ENCODE assay signal across 8 mouse cellular contexts in the genomic region with DNA sequence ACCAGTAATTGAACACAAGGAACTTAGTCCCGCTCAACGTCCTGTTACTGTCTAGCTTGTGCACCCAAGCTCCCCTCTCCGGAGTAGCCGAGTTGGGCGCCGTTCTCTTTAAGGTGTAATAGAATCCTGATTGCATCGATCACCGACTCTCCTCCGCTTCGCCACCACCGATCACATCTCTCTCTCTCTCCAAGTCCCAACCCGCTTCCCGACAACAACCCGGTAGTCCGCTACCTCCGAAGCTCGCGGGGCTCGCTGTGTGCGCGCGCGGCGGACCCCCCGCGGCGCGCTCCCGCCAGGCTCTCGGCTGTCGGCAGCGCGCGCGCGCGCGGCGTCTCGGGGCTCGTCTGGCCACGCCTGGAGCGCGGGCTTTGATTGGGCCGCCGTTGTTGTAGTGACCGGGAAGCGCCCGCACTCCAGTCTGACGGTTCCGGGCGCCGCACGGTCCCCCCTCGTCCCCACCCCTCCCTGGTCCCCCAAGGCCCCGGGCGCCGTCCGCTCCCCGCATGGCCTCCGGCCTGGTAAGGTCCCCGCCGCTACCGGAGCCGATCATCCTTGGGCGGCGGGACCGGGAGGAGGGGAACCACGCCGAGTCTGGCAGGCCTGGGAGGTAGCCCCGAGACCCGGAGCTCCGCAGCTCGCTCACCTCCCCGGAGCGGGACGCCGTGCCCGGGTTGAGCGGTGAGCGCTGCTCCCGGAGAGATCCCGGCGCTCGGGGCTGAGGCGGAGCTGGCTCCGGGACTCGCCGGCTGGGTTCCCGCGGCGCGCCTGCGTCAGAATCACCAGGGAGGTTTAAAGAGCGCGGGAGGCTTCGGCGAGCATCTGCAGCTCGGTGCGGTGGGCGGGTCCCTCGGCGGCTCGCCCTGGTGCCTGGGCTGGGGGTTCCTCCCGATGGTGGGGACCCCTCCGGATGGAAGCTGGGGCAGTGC. TPM values are rescaled to one million over a fixed set of nuclear protein-coding genes. Genes with fewer than 3 reads are reported as not detected.
DNase-seq lines count a peak whose midpoint lies in the region; ATAC-seq and TF ChIP-seq lines count a peak whose summit lies in the region.

Gene Poc1b (plus strand): TSS at position 334 of the 929 bp plus-strand sequence.

- no peak for TF ChIP-seq EP300 in stomach, postnatal 0 days (optimal IDR thresholded peaks at IDR 0.05)

- no peaks in the 10 kb centered on the region for H3K9me3 ChIP-seq in heart, embryonic 14.5 days (ENCODE audit: control insufficient read depth, low read length)
- no peaks in the 10 kb centered on the region for H3K9me3 ChIP-seq in liver, embryonic 15.5 days (replicated peaks)
- no peaks in the 10 kb centered on the region for H3K9me3 ChIP-seq in neural tube, embryonic 12.5 days
- no peaks in the 10 kb centered on the region for H3K9me3 ChIP-seq in stomach, postnatal 0 days (ENCODE audit: control insufficient read depth, low read length)

- H3K4me2 ChIP-seq in heart, embryonic 14.5 days (ENCODE audit: low read length): peak within 1 kb of the TSS; percentile 100
- peak within 1 kb of the TSS; percentile 95 for H3K4me2 ChIP-seq in liver, embryonic 15.5 days
- H3K4me2 ChIP-seq in neural tube, embryonic 12.5 days (replicated peaks): peak within 1 kb of the TSS; percentile 70
- H3K4me2 ChIP-seq in stomach, postnatal 0 days (replicated peaks; ENCODE audit: low read depth): peak within 1 kb of the TSS; percentile 70

- peak within 1 kb of the TSS; percentile 89 for H3K9ac ChIP-seq in heart, embryonic 14.5 days (ENCODE audit: low read length)
- peak within 1 kb of the TSS; percentile 91 for H3K9ac ChIP-seq in liver, embryonic 15.5 days
- peak within 1 kb of the TSS; percentile 89 for H3K9ac ChIP-seq in neural tube, embryonic 12.5 days
- peak within 1 kb of the TSS; percentile 84 for H3K9ac ChIP-seq in stomach, postnatal 0 days (ENCODE audit: low read length)

- H3K27ac ChIP-seq in brown adipose tissue, adult 24 weeks (replicated peaks; ENCODE audit: low read depth, low read length): peak within 1 kb of the TSS; percentile 87
- H3K27ac ChIP-seq in heart, embryonic 14.5 days (replicated peaks in 1 of 2; ENCODE audit: control insufficient read depth in 1 of 2, insufficient read depth in 1 of 2, low read depth in 2 of 2, low read length in 2 of 2): peak within 1 kb of the TSS; percentile 64 to 81
- peak within 1 kb of the TSS; percentile 84 for H3K27ac ChIP-seq in liver, embryonic 15.5 days (replicated peaks)
- H3K27ac ChIP-seq in neural tube, embryonic 12.5 days: peak within 1 kb of the TSS; percentile 74
- peak within 1 kb of the TSS; percentile 90 for H3K27ac ChIP-seq in stomach, postnatal 0 days (replicated peaks)

- TF ChIP-seq CTCF in stomach, postnatal 0 days (IDR thresholded peaks at IDR 0.05; ENCODE audit: low read depth): no peak

- peak; percentile 56 to 65 for DNase-seq in CD8-positive naive resting alpha-beta T cell, adult 2 months (ENCODE audit: low read depth in 2 of 2, low spot score in 2 of 2)
- DNase-seq in kidney, postnatal 14 days: peak; percentile 93
- DNase-seq in stomach, postnatal 0 days (ENCODE audit: low spot score): peak; percentile 92

- H3K4me3 ChIP-seq in brown adipose tissue, adult 24 weeks (ENCODE audit: insufficient read depth, low read depth, low read length): peak within 1 kb of the TSS; percentile 100
- H3K4me3 ChIP-seq in heart, embryonic 14.5 days (ENCODE audit: control insufficient read depth in 1 of 2, insufficient read depth in 1 of 2, low read depth in 1 of 2, low read length in 2 of 2): peak within 1 kb of the TSS; percentile 92 to 100
- peak within 1 kb of the TSS; percentile 95 for H3K4me3 ChIP-seq in liver, embryonic 15.5 days (replicated peaks)
- peak within 1 kb of the TSS; percentile 94 for H3K4me3 ChIP-seq in neural tube, embryonic 12.5 days
- H3K4me3 ChIP-seq in stomach, postnatal 0 days (ENCODE audit: low read depth, low read length): peak within 1 kb of the TSS; percentile 93

- H3K27me3 ChIP-seq in heart, embryonic 14.5 days (ENCODE audit: control insufficient read depth, insufficient read depth, low read length): no peaks in the 10 kb centered on the region
- H3K27me3 ChIP-seq in liver, embryonic 15.5 days: no peaks in the 10 kb centered on the region
- H3K27me3 ChIP-seq in neural tube, embryonic 12.5 days (replicated peaks): no peaks in the 10 kb centered on the region
- no peaks in the 10 kb centered on the region for H3K27me3 ChIP-seq in stomach, postnatal 0 days (ENCODE audit: control insufficient read depth, insufficient read depth, low read length)

- H3K36me3 ChIP-seq in heart, embryonic 14.5 days (ENCODE audit: control insufficient read depth, insufficient read depth, low read length): peaks cover 18% of the 10 kb centered on the region
- peaks cover 10% of the 10 kb centered on the region for H3K36me3 ChIP-seq in liver, embryonic 15.5 days (replicated peaks)
- peaks cover 21% of the 10 kb centered on the region for H3K36me3 ChIP-seq in neural tube, embryonic 12.5 days
- no peaks in the 10 kb centered on the region; the same call in 1 of the 2 replicates for H3K36me3 ChIP-seq in stomach, postnatal 0 days (ENCODE audit: control insufficient read depth, insufficient read depth, low read length)

- no peaks in the 10 kb centered on the region for H3K4me1 ChIP-seq in brown adipose tissue, adult 24 weeks (ENCODE audit: control insufficient read depth, insufficient read depth, insufficient read length, low read length)
- peaks cover 4 to 8% of the 10 kb centered on the region in 2 experiments; a peak in 3 of 4 replicates for H3K4me1 ChIP-seq in heart, embryonic 14.5 days (ENCODE audit: control insufficient read depth in 2 of 2, insufficient read depth in 2 of 2, low read length in 2 of 2)
- peaks cover 20% of the 10 kb centered on the region for H3K4me1 ChIP-seq in liver, embryonic 15.5 days (replicated peaks)
- H3K4me1 ChIP-seq in neural tube, embryonic 12.5 days: peaks cover 12% of the 10 kb centered on the region
- 0 out of 2 replicates have a peak, but pooled peaks cover 3% of the 10 kb centered on the region for H3K4me1 ChIP-seq in stomach, postnatal 0 days (replicated peaks; ENCODE audit: control insufficient read depth, insufficient read depth)

- ATAC-seq in erythroid progenitor cell, adult 5-6 weeks (replicated peaks; ENCODE audit: low FRiP score, poor library complexity, severe bottlenecking): peak; percentile 76
- peak; percentile 87 for ATAC-seq in heart, embryonic 14.5 days (ENCODE audit: insufficient number of reproducible peaks, insufficient read depth, low FRiP score, low read depth)
- ATAC-seq in liver, embryonic 15.5 days (ENCODE audit: insufficient read depth): peak; percentile 89
- ATAC-seq in neural tube, embryonic 12.5 days (ENCODE audit: low FRiP score, low read depth): peak; percentile 96
- ATAC-seq in stomach, postnatal 0 days (ENCODE audit: low FRiP score, low TSS enrichment): peak; percentile 87

- under 1% methylated on average over 100 of the region's 106 CpGs for WGBS in heart, embryonic 14.5 days
- WGBS in liver, embryonic 15.5 days (ENCODE audit: insufficient replicate concordance): under 1% methylated on average over 103 of the region's 106 CpGs
- WGBS in neural tube, embryonic 12.5 days: under 1% methylated on average over 102 of the region's 106 CpGs
- WGBS in stomach, postnatal 0 days: under 1% methylated on average over 83 of the region's 106 CpGs

RNA-seq across cellular contexts. Expression of gene Poc1b, which starts in this region (rescaled TPM):
- 3.1 and 4.6 TPM in 2 replicates for polyA plus RNA-seq in brown adipose tissue, adult 24 weeks (2012; ENCODE audit: insufficient read depth, insufficient read length, missing spikeins)
- total RNA-seq in erythroid progenitor cell, adult 5-6 weeks (2015; ENCODE audit: low replicate concordance): 3.6 and 8.4 TPM in 2 replicates
- total RNA-seq in erythroid progenitor cell, adult 5-6 weeks (2017; ENCODE audit: low replicate concordance): 2.9 and 3.1 TPM in 2 replicates
- polyA plus RNA-seq in heart, embryonic 14.5 days (2014; fragmentation: Nextera tagmentation; extraction: Ambion mirVana): 11.7 and 12.1 TPM in 2 replicates
- polyA plus RNA-seq in liver, embryonic 15.5 days (2015; fragmentation: Nextera tagmentation; extraction: Ambion mirVana): 5.0 and 5.8 TPM in 2 replicates
- polyA plus RNA-seq in neural tube, embryonic 12.5 days (2016; fragmentation: Nextera tagmentation; extraction: Ambion mirVana): 17.7 and 21.9 TPM in 2 replicates
- 6.7 and 9.4 TPM in 2 replicates for polyA plus RNA-seq in stomach, postnatal 0 days (2015; fragmentation: Nextera tagmentation; extraction: Ambion mirVana)

Comparison
In these comparisons a context has a peak if more than half of its experiments do, and no peak if none do; other contexts are left out.
1. Peak in every context shown above with its lines: DNase-seq, ATAC-seq, H3K4me3 ChIP-seq and H3K27ac ChIP-seq.